Mouse (Mus musculus) CD4-positive, CD25-positive, alpha-beta regulatory T cell, adult 2 months (primary cell): ENCODE data around the gene Ruvbl2.
A peak's percentile ranks its signal among the peaks of the same experiment; 100 is the strongest.
"Not testable (repeated sequence)": the region's sequence is repeated elsewhere in the genome, so short reads cannot be mapped to it uniquely, and the experiment has no call there.

Experiments used
- DNase-seq: peaks from one replicate; pipeline ENCODE4 v3.0.0-alpha.2; 2012; ENCODE audit warnings: low read depth, low spot score

The Ruvbl2 gene

DNA sequence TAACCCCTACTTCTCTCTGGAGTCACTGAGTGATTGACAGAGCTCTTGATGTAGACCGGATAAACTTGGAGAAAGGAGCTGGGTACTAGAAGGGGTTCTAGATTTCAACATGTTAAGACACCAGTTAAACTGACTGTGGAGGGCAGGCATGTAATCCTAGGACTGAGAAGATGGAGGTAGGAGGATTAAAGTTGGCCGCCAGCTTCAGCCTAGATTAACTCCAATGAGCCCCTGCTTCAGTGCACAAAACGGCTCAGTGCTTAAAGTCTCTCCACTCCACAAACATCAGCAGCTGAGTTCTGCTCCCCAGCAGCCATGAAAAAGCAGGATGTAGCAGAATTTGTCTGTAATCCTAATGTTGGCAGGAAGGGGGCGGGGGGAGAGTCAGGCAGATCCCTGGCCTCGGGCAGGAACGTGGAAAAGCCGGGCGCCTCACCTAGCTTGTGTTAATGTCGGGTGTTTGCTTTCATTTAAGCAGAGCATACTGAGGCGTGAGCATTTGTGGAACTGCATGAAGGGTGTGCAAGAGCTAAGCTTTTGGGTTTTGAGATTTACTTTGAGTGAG, 36.3 kb downstream of the Ruvbl2 start:
- no peak for DNase-seq

DNA sequence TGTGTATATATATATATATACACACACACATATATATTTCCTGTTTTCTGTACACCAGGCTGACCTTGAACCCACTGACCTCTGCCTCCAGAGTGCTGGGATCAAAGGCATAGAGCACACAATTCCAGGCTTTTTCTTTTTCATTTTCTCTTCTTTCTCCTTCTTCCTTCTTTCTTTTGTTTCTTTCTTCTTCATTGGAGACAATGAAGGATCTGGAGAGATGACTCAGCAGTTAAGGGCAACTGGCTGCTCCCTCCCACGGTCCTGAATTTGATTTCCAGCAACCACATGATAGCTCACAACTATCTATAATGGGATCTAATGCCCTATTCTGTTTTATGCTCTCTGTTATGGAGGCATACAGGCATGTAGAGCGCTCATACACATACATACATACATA, 41.1 kb downstream of the Ruvbl2 start:
- DNase-seq = no peak

DNA sequence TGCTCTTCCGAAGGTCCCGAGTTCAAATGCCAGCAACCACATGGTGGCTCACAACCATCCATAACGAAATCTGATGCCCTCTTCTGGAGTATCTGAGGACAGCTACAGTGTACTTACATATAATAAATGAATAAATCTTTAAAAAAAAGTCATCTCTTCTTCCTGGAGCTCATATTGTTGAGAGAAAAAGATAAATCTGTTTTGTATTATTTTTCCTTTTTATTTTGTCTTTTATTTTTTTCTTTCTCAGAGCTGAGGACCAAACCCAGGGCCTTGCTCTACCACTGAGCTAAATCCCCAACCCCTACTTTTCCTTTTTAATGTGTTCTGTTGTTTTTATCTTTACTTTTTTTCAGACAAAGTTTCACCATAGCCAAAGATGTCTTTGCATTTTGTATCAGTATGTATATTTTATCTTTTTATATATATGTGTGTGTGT, 41.5 kb downstream of the Ruvbl2 start:
- DNase-seq = not testable (repeated sequence)

DNA sequence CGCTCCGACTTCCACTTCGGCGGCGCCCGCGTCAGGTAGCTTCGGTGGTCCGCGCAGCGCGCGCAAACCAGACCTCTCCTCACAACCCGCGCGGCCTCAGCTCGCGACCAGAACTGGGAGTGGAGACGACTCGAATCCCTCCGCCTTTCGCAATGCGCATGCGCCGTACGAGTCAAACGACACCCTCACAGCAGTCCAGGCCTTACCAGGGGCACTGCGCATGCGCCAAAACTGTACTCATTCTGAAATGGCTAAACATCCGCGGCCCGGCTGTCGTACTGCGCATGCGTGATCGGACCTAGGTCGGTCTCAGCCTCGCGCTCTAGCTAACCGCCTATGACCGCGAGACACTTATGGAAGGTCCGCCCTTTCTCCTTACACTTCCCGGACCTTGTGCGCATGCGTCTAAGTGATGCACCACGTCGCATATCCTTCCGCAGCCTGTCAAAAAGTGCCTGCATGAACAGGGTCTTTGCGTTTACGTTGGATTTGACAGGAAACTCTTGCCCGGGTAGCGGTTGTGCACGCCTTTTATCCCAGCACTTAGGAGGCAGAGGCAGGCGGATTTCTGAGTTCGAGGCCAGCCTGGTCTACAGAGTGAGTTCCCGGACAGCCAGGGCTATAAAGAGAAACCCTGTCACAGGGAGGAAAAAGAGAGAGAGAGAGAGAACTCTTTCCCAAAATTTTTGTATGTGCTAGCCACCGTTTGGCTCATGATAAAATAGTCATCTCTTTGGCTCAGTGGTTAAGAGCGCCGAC, 42.1 kb downstream of the Ruvbl2 start, which contains the start of gene Snrnp70:
TSS of gene Snrnp70 (minus strand) at position 165 of the 759 bp plus-strand sequence.
- DNase-seq = peak; percentile 100

DNA sequence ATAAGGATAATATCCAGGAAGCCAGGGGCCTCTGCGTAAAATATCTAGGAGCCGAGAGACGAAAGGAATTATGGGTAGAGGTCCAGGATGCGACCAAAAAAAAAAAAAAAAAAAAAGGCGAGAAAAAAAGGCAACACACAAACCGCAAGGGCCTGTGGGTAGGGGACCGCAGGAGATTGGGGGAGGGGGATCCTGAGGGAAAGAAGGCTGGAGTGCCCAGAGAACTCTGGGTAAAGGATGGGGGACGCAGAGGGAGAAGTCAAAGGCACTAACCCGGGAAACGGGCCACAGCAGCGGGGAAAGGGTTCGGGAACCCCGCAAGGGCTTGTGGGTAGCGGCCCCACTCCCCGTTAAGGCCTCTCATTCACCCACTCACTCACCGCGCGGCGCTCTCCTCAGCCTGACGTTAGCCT, 42.8 kb downstream of the Ruvbl2 start:
- DNase-seq = no peak

DNA sequence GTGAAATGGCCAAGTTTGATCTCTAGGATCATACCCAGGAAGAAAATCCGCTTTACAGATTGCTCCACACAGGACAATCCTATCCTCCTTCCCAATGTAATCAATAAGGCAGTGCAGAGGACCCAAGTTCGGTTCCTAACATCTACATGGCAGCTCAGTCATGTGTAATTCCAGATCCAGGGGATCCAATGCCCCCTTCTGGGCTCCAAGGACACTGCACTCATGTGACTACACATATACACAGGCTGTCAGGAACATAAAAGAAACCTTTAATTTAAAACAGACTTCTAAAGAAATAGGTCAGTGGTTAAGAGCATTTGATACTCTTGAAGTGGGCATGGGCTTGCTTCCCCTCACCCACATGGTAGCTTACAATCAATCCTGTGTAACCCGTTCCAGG, 51.8 kb downstream of the Ruvbl2 start:
- DNase-seq = no peak

DNA sequence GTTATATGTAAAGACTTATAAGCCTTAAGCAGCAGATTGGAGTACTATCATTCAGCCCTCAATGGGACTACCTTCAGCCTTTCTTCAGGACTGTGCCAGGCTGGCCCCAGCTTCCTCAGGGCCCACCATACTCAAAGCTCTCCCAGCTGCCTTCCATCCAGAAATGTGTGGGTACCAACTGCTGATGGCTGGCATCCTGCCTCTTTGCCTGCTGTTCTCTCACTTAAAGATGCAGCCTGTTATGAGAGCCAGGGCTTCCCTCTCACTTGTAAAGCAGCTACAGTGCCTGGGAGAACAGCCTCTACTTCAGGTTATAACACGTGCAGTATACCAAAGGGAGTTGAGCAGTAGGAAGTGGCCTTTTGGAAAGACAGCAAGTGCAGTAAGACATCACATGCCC, 61.8 kb downstream of the Ruvbl2 start:
- no peak for DNase-seq

DNA sequence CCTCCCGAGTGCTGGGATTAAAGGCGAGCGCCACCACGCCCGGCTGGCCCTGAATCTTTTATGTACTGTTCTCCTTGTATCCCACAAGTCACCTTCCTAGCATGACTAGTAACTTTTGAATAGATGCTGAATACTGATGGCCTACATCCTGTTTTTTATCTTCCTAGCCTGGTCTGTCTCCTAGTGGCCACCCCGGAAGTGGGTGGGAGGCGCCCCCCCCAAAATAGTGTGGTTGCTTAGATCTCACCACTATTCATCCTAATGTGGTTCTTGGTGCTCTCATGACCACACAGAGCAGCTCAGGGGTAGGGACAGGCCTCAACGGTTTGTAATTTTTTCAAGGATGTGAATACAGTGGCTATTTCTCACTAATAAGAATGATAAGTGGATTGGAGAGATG, 63.3 kb downstream of the Ruvbl2 start:
- no peak for DNase-seq

DNA sequence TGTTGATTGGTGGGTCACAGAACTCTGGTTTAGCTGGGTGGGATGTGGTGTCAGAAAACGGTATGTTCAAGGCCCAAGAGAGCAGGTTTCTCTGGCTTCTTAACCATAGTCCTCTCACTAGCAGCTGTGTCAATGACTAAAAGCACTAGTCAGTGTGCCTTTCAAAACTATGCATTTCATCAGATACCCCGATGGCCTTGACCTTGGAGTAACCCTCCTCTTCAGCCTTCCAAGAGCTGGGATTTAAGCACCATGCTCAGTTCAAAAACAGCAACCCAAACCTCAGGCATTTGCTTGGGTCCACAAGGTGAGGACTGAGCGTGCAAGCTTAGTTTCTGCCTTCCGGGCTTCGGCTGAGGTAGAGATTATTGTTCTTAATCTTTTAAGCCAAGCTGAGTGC, 65.5 kb downstream of the Ruvbl2 start:
- DNase-seq = no peak
